Mouse (Mus musculus): ENCODE measurements at regions not wholly inside any gene's neighbourhood (a gene's known extent, or its start where the extent isn't known, plus 50 kb on each side); places are given as distances from the start of the nearest gene placed in this dataset.

- no peak overlapping the region for H3K27ac ChIP-seq (ENCODE audit: low read depth, low read length)
- H3K9me3 ChIP-seq (ENCODE audit: control insufficient read depth, low read length), result no peaks in the 10 kb centered on the region
- H3K4me2 ChIP-seq (ENCODE audit: low read depth, low read length), result no peak overlapping the region
- no peak overlapping the region for H3K4me3 ChIP-seq (ENCODE audit: low read depth, low read length)
- H3K9ac ChIP-seq (replicated peaks; ENCODE audit: low read depth, low read length), result no peak overlapping the region
- no peaks in the 10 kb centered on the region for H3K36me3 ChIP-seq (ENCODE audit: control insufficient read depth, insufficient read depth, low read length)
- no peak for ATAC-seq (ENCODE audit: low read depth)
- no peaks in the 10 kb centered on the region for H3K4me1 ChIP-seq (ENCODE audit: control insufficient read depth, insufficient read depth, low read length)
- H3K27me3 ChIP-seq (ENCODE audit: control insufficient read depth, insufficient read depth, low read length), result no peaks in the 10 kb centered on the region
These were observed 143.6 kb upstream of the Sphkap start for GRCm38 (mm10) chr1:83551617-83552016.

- no peak for ATAC-seq (ENCODE audit: low read depth)
- Histone ChIP-seq H3K4me2 (ENCODE audit: low read depth, low read length) (no peak overlapping the region), H3K27me3 (ENCODE audit: control insufficient read depth, insufficient read depth, low read length) (no peaks in the 10 kb centered on the region), H3K27ac (ENCODE audit: low read depth, low read length) (no peak overlapping the region), H3K4me3 (ENCODE audit: low read depth, low read length) (no peak overlapping the region), H3K4me1 (ENCODE audit: control insufficient read depth, insufficient read depth, low read length) (no peaks in the 10 kb centered on the region), H3K36me3 (ENCODE audit: control insufficient read depth, insufficient read depth, low read length) (no peaks in the 10 kb centered on the region), H3K9ac (replicated peaks; ENCODE audit: low read depth, low read length) (no peak overlapping the region), H3K9me3 (ENCODE audit: control insufficient read depth, low read length) (peaks cover 3% of the 10 kb centered on the region; the same call in 1 of the 2 replicates)
These were observed 127.5 kb upstream of the Sphkap start for GRCm38 (mm10) chr1:83535461-83535860.

GRCm38 (mm10) chr1:83527803-83528202, 119.8 kb upstream of the Sphkap start:
- Histone ChIP-seq H3K27ac (ENCODE audit: low read depth, low read length) (no peak overlapping the region), H3K4me1 (ENCODE audit: control insufficient read depth, insufficient read depth, low read length) (no peaks in the 10 kb centered on the region), H3K36me3 (ENCODE audit: control insufficient read depth, insufficient read depth, low read length) (no peaks in the 10 kb centered on the region), H3K4me3 (ENCODE audit: low read depth, low read length) (no peak overlapping the region), H3K9ac (replicated peaks; ENCODE audit: low read depth, low read length) (no peak overlapping the region), H3K4me2 (ENCODE audit: low read depth, low read length) (no peak overlapping the region), H3K9me3 (ENCODE audit: control insufficient read depth, low read length) (no peaks in the 10 kb centered on the region), H3K27me3 (ENCODE audit: control insufficient read depth, insufficient read depth, low read length) (no peaks in the 10 kb centered on the region)
- no peak for ATAC-seq (ENCODE audit: low read depth)
- WGBS, result 64% methylated on average over 1 of the region's 1 CpGs

- Histone ChIP-seq H3K4me1 (ENCODE audit: control insufficient read depth, insufficient read depth, low read length) (no peaks in the 10 kb centered on the region), H3K27me3 (ENCODE audit: control insufficient read depth, insufficient read depth, low read length) (no peaks in the 10 kb centered on the region), H3K4me3 (ENCODE audit: low read depth, low read length) (no peak overlapping the region), H3K9me3 (ENCODE audit: control insufficient read depth, low read length) (no peaks in the 10 kb centered on the region), H3K9ac (replicated peaks; ENCODE audit: low read depth, low read length) (no peak overlapping the region), H3K36me3 (ENCODE audit: control insufficient read depth, insufficient read depth, low read length) (no peaks in the 10 kb centered on the region), H3K27ac (ENCODE audit: low read depth, low read length) (no peak overlapping the region), H3K4me2 (ENCODE audit: low read depth, low read length) (no peak overlapping the region)
- 90% methylated on average over 5 of the region's 5 CpGs for WGBS
- ATAC-seq (ENCODE audit: low read depth), result no peak
These were observed 101.4 kb upstream of the Sphkap start for GRCm38 (mm10) chr1:83509356-83509755.

GRCm38 (mm10) chr1:83505386-83505785, 97.4 kb upstream of the Sphkap start:
- no peak for ATAC-seq (ENCODE audit: low read depth)
- Histone ChIP-seq H3K27me3 (ENCODE audit: control insufficient read depth, insufficient read depth, low read length) (no peaks in the 10 kb centered on the region), H3K9ac (replicated peaks; ENCODE audit: low read depth, low read length) (no peak overlapping the region), H3K4me1 (ENCODE audit: control insufficient read depth, insufficient read depth, low read length) (no peaks in the 10 kb centered on the region), H3K9me3 (ENCODE audit: control insufficient read depth, low read length) (no peaks in the 10 kb centered on the region), H3K4me2 (ENCODE audit: low read depth, low read length) (no peak overlapping the region), H3K36me3 (ENCODE audit: control insufficient read depth, insufficient read depth, low read length) (no peaks in the 10 kb centered on the region), H3K27ac (ENCODE audit: low read depth, low read length) (no peak overlapping the region), H3K4me3 (ENCODE audit: low read depth, low read length) (no peak overlapping the region)
- WGBS, result 78% methylated on average over 2 of the region's 2 CpGs

GRCm38 (mm10) chr1:83496888-83497287, 88.9 kb upstream of the Sphkap start:
- H3K9ac ChIP-seq (replicated peaks; ENCODE audit: low read depth, low read length), result no peak overlapping the region
- H3K4me3 ChIP-seq (ENCODE audit: low read depth, low read length), result no peak overlapping the region
- no peaks in the 10 kb centered on the region for H3K27me3 ChIP-seq (ENCODE audit: control insufficient read depth, insufficient read depth, low read length)
- no peak overlapping the region for H3K27ac ChIP-seq (ENCODE audit: low read depth, low read length)
- no peaks in the 10 kb centered on the region for H3K9me3 ChIP-seq (ENCODE audit: control insufficient read depth, low read length)
- H3K4me2 ChIP-seq (ENCODE audit: low read depth, low read length), result no peak overlapping the region
- H3K36me3 ChIP-seq (ENCODE audit: control insufficient read depth, insufficient read depth, low read length), result no peaks in the 10 kb centered on the region
- WGBS, result 84% methylated on average over 2 of the region's 2 CpGs
- ATAC-seq (ENCODE audit: low read depth), result no peak
- H3K4me1 ChIP-seq (ENCODE audit: control insufficient read depth, insufficient read depth, low read length), result no peaks in the 10 kb centered on the region

GRCm38 (mm10) chr1:83496380-83496779, 88.4 kb upstream of the Sphkap start:
- no peak for ATAC-seq (ENCODE audit: low read depth)
- WGBS, result 55% methylated on average over 2 of the region's 2 CpGs
- H3K36me3 ChIP-seq (ENCODE audit: control insufficient read depth, insufficient read depth, low read length), result no peaks in the 10 kb centered on the region
- H3K4me3 ChIP-seq (ENCODE audit: low read depth, low read length), result no peak overlapping the region
- H3K27ac ChIP-seq (ENCODE audit: low read depth, low read length), result no peak overlapping the region
- no peak overlapping the region for H3K4me2 ChIP-seq (ENCODE audit: low read depth, low read length)
- H3K9me3 ChIP-seq (ENCODE audit: control insufficient read depth, low read length), result no peaks in the 10 kb centered on the region
- no peak overlapping the region for H3K9ac ChIP-seq (replicated peaks; ENCODE audit: low read depth, low read length)
- no peaks in the 10 kb centered on the region for H3K27me3 ChIP-seq (ENCODE audit: control insufficient read depth, insufficient read depth, low read length)
- H3K4me1 ChIP-seq (ENCODE audit: control insufficient read depth, insufficient read depth, low read length), result no peaks in the 10 kb centered on the region

- ATAC-seq (ENCODE audit: low read depth), result no peak
- H3K27ac ChIP-seq (ENCODE audit: low read depth, low read length), result no peak overlapping the region
- H3K4me2 ChIP-seq (ENCODE audit: low read depth, low read length), result no peak overlapping the region
- no peaks in the 10 kb centered on the region for H3K27me3 ChIP-seq (ENCODE audit: control insufficient read depth, insufficient read depth, low read length)
- no peaks in the 10 kb centered on the region for H3K4me1 ChIP-seq (ENCODE audit: control insufficient read depth, insufficient read depth, low read length)
- no peak overlapping the region for H3K9ac ChIP-seq (replicated peaks; ENCODE audit: low read depth, low read length)
- no peak overlapping the region for H3K4me3 ChIP-seq (ENCODE audit: low read depth, low read length)
- 76% methylated on average over 4 of the region's 4 CpGs for WGBS
- H3K36me3 ChIP-seq (ENCODE audit: control insufficient read depth, insufficient read depth, low read length), result no peaks in the 10 kb centered on the region
- H3K9me3 ChIP-seq (ENCODE audit: control insufficient read depth, low read length), result no peaks in the 10 kb centered on the region
These were observed 87.0 kb upstream of the Sphkap start for GRCm38 (mm10) chr1:83495022-83495421.

- no peak overlapping the region for H3K9ac ChIP-seq (replicated peaks; ENCODE audit: low read depth, low read length)
- no peaks in the 10 kb centered on the region for H3K27me3 ChIP-seq (ENCODE audit: control insufficient read depth, insufficient read depth, low read length)
- no peak overlapping the region for H3K4me3 ChIP-seq (ENCODE audit: low read depth, low read length)
- H3K27ac ChIP-seq (ENCODE audit: low read depth, low read length), result no peak overlapping the region
- H3K9me3 ChIP-seq (ENCODE audit: control insufficient read depth, low read length), result no peaks in the 10 kb centered on the region
- ATAC-seq (ENCODE audit: low read depth), result no peak
- no peak overlapping the region for H3K4me2 ChIP-seq (ENCODE audit: low read depth, low read length)
- 74% methylated on average over 2 of the region's 2 CpGs for WGBS
- no peaks in the 10 kb centered on the region for H3K36me3 ChIP-seq (ENCODE audit: control insufficient read depth, insufficient read depth, low read length)
- no peaks in the 10 kb centered on the region for H3K4me1 ChIP-seq (ENCODE audit: control insufficient read depth, insufficient read depth, low read length)
These were observed 71.1 kb upstream of the Sphkap start for GRCm38 (mm10) chr1:83479111-83479510.
